Mouse (Mus musculus) limb, embryonic 13.5 days (tissue): ENCODE data around the gene Chd6. TPM values are rescaled to one million over a fixed set of nuclear protein-coding genes. Genes with fewer than 3 reads are reported as not detected.

Source experiments
- ATAC-seq: fragments of 200-750 bp; cut with Nextera tagmentation; 2 replicates; pipeline ENCODE4 v1.8.0; 2017; ENCODE audit warnings: low read depth, moderate number of reproducible peaks, moderate TSS enrichment; ENCODE audit not compliant: low FRiP score
- H3K27ac ChIP-seq: fragments of 300-500 bp; sonication (generic); 2 replicates; pipeline ENCODE4 v1.5.1; 2015; ENCODE audit warnings: inconsistent platforms, mild to moderate bottlenecking, moderate library complexity
- H3K27me3 ChIP-seq: fragments of 300-500 bp; sonication (generic); 2 replicates; pipeline ENCODE4 v1.6.1; 2015; ENCODE audit warnings: mild to moderate bottlenecking, inconsistent platforms
- H3K36me3 ChIP-seq: fragments of 300-500 bp; sonication (generic); 2 replicates; pipeline ENCODE4 v1.6.1; 2015; ENCODE audit warnings: inconsistent platforms, mild to moderate bottlenecking, moderate library complexity
- H3K4me1 ChIP-seq: fragments of 300-500 bp; sonication (generic); 2 replicates; pipeline ENCODE4 v1.6.1; 2015; ENCODE audit warnings: inconsistent platforms
- H3K4me2 ChIP-seq: fragments of 300-500 bp; sonication (generic); replicated peaks from 2 replicates; pipeline ENCODE4 v1.6.1; 2015; ENCODE audit warnings: inconsistent platforms, mild to moderate bottlenecking, moderate library complexity
- H3K4me3 ChIP-seq: fragments of 300-500 bp; sonication (generic); 2 replicates; pipeline ENCODE4 v1.5.1; 2015; ENCODE audit warnings: moderate library complexity, mild to moderate bottlenecking, inconsistent platforms
- H3K9ac ChIP-seq: fragments of 300-500 bp; sonication (generic); 2 replicates; pipeline ENCODE4 v1.6.1; 2015; ENCODE audit warnings: mild to moderate bottlenecking, inconsistent platforms
- H3K9me3 ChIP-seq: fragments of 300-500 bp; sonication (generic); 2 replicates; pipeline ENCODE4 v1.6.1; 2016; ENCODE audit warnings: inconsistent platforms
- WGBS: fragments of 180-500 bp; shearing (Covaris S2); methylation state at CpG from one replicate; pipeline ENCODE4 v1.1.7; 2015; 5-methylcytosine and 5-hydroxymethylcytosine counted together
- polyA plus RNA-seq: library from polyadenylated mRNA; unstranded; fragments of >200 nt; fragmentation: Nextera tagmentation; extraction: Ambion mirVana; gene quantifications from 2 replicates; pipeline ENCODE4 v1.2.1, GENCODE M21; 2015

Chd6 gene
- polyA plus RNA-seq, 1 experiment from 2014 or later, result 45.4 TPM

- H3K27ac ChIP-seq, result no peak overlapping the region; the same call in 1 of the 2 replicates
- no peaks in the 10 kb centered on the region for H3K9me3 ChIP-seq
- no peak for ATAC-seq
- H3K27me3 ChIP-seq, result peaks cover 25% of the 10 kb centered on the region
- H3K36me3 ChIP-seq, result no peaks in the 10 kb centered on the region
- 0 out of 2 replicates have a peak overlapping the region, but pooled peaks have one; percentile 13 for H3K9ac ChIP-seq
- no peak overlapping the region for H3K4me2 ChIP-seq
- WGBS, result 73% methylated on average over 13 of the region's 13 CpGs
- H3K4me1 ChIP-seq, result peaks cover 48% of the 10 kb centered on the region
- H3K4me3 ChIP-seq, result no peak overlapping the region
Measured at GRCm38 (mm10) chr2:160915821-160916610, 192.9 kb downstream of the Chd6 start.

- Histone ChIP-seq H3K4me3 (no peak overlapping the region), H3K4me1 (peaks cover 56% of the 10 kb centered on the region), H3K27me3 (peaks cover 38% of the 10 kb centered on the region), H3K36me3 (peaks cover 3% of the 10 kb centered on the region; the same call in 1 of the 2 replicates), H3K27ac (no peak overlapping the region), H3K4me2 (no peak overlapping the region), H3K9me3 (no peaks in the 10 kb centered on the region), H3K9ac (no peak overlapping the region)
- ATAC-seq, result no peak
- WGBS, result 80% methylated on average over 9 of the region's 9 CpGs
Measured at GRCm38 (mm10) chr2:160914656-160915055, 194.2 kb downstream of the Chd6 start.

GRCm38 (mm10) chr2:160912231-160912671, 196.6 kb downstream of the Chd6 start, which contains the start of gene Emilin3:
Gene Emilin3 (minus strand): TSS chr2:160912328.
- H3K27ac ChIP-seq, result peak within 1 kb of the TSS; percentile 85
- ATAC-seq, result peak; percentile 82
- H3K36me3 ChIP-seq, result peaks cover 25% of the 10 kb centered on the region
- peaks cover 41% of the 10 kb centered on the region for H3K27me3 ChIP-seq
- WGBS, result under 1% methylated on average over 45 of the region's 46 CpGs
- peak within 1 kb of the TSS; percentile 88 for H3K4me2 ChIP-seq
- no peaks in the 10 kb centered on the region for H3K9me3 ChIP-seq
- peaks cover 59% of the 10 kb centered on the region for H3K4me1 ChIP-seq
- H3K9ac ChIP-seq, result peak within 1 kb of the TSS; percentile 83
- H3K4me3 ChIP-seq, result peak within 1 kb of the TSS; percentile 68

- peak overlapping the region; percentile 68 for H3K4me3 ChIP-seq
- H3K27me3 ChIP-seq, result peaks cover 41% of the 10 kb centered on the region
- H3K9ac ChIP-seq, result peak overlapping the region; percentile 83
- 1% methylated on average over 50 of the region's 64 CpGs for WGBS
- peaks cover 31% of the 10 kb centered on the region for H3K36me3 ChIP-seq
- ATAC-seq, result peak; percentile 77
- no peaks in the 10 kb centered on the region for H3K9me3 ChIP-seq
- H3K27ac ChIP-seq, result peak overlapping the region; percentile 85
- H3K4me2 ChIP-seq, result peak overlapping the region; percentile 88
- peaks cover 55% of the 10 kb centered on the region for H3K4me1 ChIP-seq
Measured at GRCm38 (mm10) chr2:160911558-160912201, 197.2 kb downstream of the Chd6 start.

- Histone ChIP-seq H3K27me3 (peaks cover 41% of the 10 kb centered on the region), H3K4me3 (peak overlapping the region; percentile 68), H3K36me3 (peaks cover 41% of the 10 kb centered on the region), H3K27ac (no peak overlapping the region), H3K4me2 (peak overlapping the region; percentile 88), H3K4me1 (peaks cover 46% of the 10 kb centered on the region), H3K9me3 (no peaks in the 10 kb centered on the region), H3K9ac (no peak overlapping the region)
- WGBS, result 91% methylated on average over 5 of the region's 5 CpGs
- no peak for ATAC-seq
Measured at GRCm38 (mm10) chr2:160910633-160911032, 198.2 kb downstream of the Chd6 start.

- Histone ChIP-seq H3K4me2 (no peak overlapping the region), H3K36me3 (peaks cover 47% of the 10 kb centered on the region), H3K9me3 (no peaks in the 10 kb centered on the region), H3K27ac (no peak overlapping the region), H3K4me3 (no peak overlapping the region), H3K27me3 (peaks cover 36% of the 10 kb centered on the region), H3K4me1 (peaks cover 36% of the 10 kb centered on the region), H3K9ac (no peak overlapping the region)
- WGBS, result 67% methylated on average over 18 of the region's 18 CpGs
- no peak for ATAC-seq
Measured at GRCm38 (mm10) chr2:160908607-160909006, 200.3 kb downstream of the Chd6 start.

- Histone ChIP-seq H3K27me3 (peaks cover 17% of the 10 kb centered on the region), H3K36me3 (peaks cover 47% of the 10 kb centered on the region), H3K4me2 (no peak overlapping the region), H3K9ac (no peak overlapping the region), H3K9me3 (no peaks in the 10 kb centered on the region), H3K4me3 (no peak overlapping the region), H3K4me1 (peaks cover 17% of the 10 kb centered on the region), H3K27ac (no peak overlapping the region)
- no peak for ATAC-seq
- 69% methylated on average over 5 of the region's 5 CpGs for WGBS
Measured at GRCm38 (mm10) chr2:160906101-160906500, 202.8 kb downstream of the Chd6 start.

GRCm38 (mm10) chr2:160905301-160905700, 203.6 kb downstream of the Chd6 start:
- H3K4me1 ChIP-seq, result peaks cover 10% of the 10 kb centered on the region; the same call in 1 of the 2 replicates
- no peak overlapping the region for H3K4me2 ChIP-seq
- H3K27me3 ChIP-seq, result peaks cover 10% of the 10 kb centered on the region
- no peak overlapping the region for H3K27ac ChIP-seq
- peaks cover 47% of the 10 kb centered on the region for H3K36me3 ChIP-seq
- no peaks in the 10 kb centered on the region for H3K9me3 ChIP-seq
- WGBS, result 93% methylated on average over 12 of the region's 12 CpGs
- no peak for ATAC-seq
- H3K9ac ChIP-seq, result no peak overlapping the region
- no peak overlapping the region for H3K4me3 ChIP-seq

- Histone ChIP-seq H3K9ac (no peak overlapping the region), H3K27me3 (no peaks in the 10 kb centered on the region), H3K4me3 (no peak overlapping the region), H3K9me3 (no peaks in the 10 kb centered on the region), H3K4me1 (no peaks in the 10 kb centered on the region), H3K27ac (no peak overlapping the region), H3K36me3 (peaks cover 18% of the 10 kb centered on the region), H3K4me2 (no peak overlapping the region)
- no peak for ATAC-seq
- WGBS, result 75% methylated on average over 7 of the region's 7 CpGs
Measured at GRCm38 (mm10) chr2:160901656-160902412, 207.0 kb downstream of the Chd6 start.
